Mouse (Mus musculus): ENCODE results near the gene Speer4c.
"Not testable (repeated sequence)": the region's sequence is repeated elsewhere in the genome, so short reads cannot be mapped to it uniquely, and the experiment has no call there.

Gene Speer4c

GRCm38 (mm10) chr5:15714171-15714570 lies at the start of gene Speer4c:
Speer4c (minus strand) TSS chr5:15714271.
- not testable (repeated sequence) for DNase-seq (ENCODE audit: low spot score in 2 of 2)

DNA sequence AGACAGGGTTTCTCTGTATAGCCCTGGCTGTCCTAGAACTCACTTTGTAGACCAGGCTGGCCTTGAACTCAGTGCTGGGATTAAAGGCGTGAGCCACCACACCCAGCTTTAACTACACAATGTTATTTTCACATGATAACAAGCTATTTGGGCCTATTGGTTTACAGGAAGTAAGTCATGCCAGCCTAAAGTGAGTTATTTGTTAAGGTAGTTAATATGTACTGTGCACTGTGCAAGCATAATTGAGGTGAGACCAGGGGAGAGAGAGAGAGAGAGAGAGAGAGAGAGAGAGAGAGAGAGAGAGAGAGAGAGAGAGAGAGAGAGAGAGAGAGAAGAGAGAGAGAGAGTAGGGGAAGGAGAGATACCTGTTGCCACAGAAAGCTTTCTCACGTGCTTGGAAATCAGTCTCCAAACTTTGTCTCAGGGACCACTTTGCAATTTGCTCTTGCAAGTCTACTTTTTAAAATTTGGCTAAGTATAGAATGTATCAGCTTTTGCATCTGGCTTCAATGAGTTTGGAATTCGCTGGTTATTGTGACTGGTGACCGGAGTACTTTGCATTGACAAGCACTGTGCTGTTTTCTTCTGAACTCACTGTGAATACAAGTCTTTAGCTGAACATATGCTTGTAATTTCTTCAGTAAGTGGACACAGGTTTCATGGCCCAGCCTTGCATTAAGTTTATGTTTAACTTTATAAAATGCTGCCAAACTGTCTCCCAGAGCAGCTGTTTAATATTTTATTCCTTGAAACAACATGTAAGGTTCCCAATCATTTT lies 33.6 kb upstream of the Speer4c start:
- DNase-seq (ENCODE audit: low spot score in 2 of 2) = no peak

GRCm38 (mm10) chr5:15734097-15734867 lies 20.2 kb upstream of the Speer4c start:
- no peak for DNase-seq (ENCODE audit: low spot score in 2 of 2)

GRCm38 (mm10) chr5:15702891-15703290 lies 11.2 kb downstream of the Speer4c start:
- not testable (repeated sequence) for DNase-seq (ENCODE audit: low spot score in 2 of 2)

GRCm38 (mm10) chr5:15697719-15698118 lies 16.4 kb downstream of the Speer4c start:
- not testable (repeated sequence) for DNase-seq (ENCODE audit: low spot score in 2 of 2)

DNA sequence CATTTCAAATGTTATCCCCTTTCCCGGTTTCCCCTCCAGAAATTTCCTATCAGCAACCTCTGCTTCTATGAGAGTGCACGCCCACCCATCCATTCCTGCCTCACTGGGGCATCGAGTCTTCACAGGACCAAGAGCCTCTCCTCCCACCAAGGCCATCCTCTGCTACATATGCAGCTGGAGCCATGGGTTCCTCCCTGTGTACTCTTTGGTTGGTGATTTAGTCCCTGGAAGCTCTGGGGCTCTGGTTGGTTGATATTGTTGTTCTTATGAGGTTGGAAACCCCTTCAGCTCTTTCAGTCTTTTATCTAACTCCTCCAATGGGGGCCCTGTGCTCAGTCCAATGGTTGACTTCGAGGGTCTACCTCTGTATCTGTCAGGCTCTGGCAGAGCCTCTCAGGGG lies 22.2 kb downstream of the Speer4c start:
- DNase-seq (ENCODE audit: low spot score in 2 of 2) = not testable (repeated sequence)

DNA sequence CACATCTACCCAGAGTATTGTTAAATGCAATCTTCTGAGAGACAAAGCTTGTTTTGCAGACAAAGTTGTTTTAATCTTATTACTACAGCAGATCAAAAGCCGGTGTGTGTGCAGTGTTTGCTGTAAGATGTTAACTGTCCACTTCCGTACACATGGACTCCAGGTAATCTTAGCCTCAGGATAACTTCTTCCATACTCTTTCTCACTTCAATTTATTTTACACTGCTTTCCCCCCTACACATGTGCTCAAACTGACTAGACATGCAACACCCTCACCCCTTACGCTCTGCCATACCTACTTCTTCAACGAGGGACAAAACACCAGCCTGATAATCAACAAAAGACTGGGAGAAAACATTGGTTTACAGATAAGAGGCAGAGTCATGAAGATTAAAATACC lies 23.2 kb downstream of the Speer4c start:
- DNase-seq (ENCODE audit: low spot score in 2 of 2) = not testable (repeated sequence)

DNA sequence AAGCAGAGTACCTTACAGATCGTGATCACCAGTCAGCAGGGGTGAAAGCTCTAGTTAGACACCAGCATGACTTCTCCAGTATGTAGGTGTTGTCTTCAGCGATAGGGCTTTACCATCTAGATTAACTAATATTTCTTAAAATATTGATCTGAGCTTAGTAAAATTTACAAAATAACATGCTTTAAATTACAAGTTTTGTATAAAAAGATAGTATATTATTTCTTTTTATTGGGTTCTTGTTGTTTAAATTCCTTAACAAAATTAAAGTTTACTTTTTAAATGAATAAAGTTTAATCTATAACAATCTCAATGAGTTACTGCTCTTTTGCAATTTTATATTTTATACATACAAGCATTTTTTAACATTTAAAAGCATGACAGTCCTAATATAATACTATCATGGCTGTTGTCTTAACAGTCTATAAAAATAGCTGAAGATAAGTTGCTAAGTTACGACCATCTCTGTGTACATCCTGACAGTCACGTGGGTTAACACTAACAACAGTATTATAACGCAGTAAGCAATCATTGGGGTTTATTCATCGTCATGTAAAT lies 24.3 kb downstream of the Speer4c start:
- not testable (repeated sequence) for DNase-seq (ENCODE audit: low spot score in 2 of 2)

DNA sequence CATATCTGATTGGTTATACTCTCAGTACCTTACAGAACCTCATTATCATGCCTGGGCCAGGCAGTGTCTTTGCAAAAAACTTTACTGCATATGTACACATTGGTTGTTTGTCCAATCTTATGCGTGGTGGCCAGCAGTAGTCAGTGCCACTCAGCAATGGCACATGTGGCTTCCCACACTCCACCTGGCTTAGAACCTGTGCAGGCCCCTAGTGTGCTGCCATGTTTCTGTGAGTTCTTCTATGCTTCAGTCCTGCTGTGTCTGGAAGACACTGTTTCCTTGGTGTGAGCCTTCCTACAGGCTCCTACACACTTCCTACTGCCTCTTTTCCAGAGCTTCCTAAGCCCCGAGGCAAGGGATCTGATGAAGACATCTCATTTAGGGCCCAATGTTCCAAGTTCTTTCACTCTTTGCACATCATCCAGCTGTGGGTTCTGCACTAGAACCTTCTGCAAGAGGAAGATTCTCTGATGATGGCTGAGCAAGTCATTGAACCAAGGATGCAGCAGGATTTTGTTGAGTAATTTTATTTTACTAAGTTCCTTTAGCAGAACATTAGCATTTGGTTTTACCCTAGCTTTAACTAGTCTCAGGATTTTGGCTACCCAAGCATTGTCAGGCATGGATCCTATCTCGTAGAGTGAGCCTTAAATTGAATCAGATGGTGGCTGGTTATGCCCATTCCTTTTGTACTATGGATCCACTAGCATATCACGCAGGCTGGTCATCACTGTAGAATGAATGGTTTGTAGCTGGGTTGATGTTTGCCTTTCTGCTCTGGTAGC lies 25.0 kb downstream of the Speer4c start:
- not testable (repeated sequence) for DNase-seq (ENCODE audit: low spot score in 2 of 2)

GRCm38 (mm10) chr5:15681301-15682035 lies 32.6 kb downstream of the Speer4c start:
- DNase-seq (ENCODE audit: low spot score in 2 of 2) = not testable (repeated sequence)

DNA sequence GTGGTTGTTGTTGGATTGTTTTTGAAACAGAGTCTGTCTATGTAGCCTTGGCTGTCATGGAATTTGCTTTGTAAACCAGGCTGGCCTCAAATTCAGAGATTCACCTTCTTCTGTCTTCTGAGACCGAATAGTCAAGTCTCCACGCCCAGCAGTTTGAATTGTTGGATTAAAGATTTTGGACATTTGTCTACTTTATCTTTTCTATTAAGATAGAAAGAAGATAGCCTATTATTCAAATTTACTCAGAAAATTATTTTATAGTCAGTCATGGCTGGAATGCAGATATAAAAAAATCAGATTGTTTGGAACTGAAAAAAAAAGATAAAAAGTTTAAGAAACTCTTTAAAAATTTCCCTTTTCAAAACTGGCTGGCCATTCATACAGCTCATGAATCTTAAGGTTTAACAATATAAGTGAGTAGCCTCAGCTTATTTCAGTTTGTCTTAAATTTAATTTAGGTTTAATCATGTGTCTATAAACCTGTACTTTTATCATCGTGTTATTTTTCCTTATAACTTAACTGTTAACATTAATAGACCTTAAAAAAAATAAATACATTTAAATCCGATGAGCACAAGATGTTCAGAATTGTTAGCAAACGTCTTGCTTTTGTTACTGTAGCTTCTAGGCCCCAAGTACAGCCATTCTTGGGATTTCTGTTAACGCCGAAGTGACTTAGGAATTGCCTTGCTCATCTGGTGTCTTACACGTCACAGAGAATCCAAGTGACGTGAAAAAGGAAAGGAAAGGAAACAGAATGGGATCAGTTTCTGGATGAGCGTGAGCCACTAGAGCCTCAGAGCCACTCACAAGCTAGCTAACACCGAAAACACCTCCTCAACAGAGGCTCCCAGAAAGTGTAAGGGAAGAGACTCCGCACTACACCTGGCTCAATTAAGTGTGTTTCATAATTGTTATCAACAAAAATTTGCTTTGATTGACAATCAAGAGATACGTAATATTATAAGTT lies 33.8 kb downstream of the Speer4c start:
- not testable (repeated sequence) for DNase-seq (ENCODE audit: low spot score in 2 of 2)

- not testable (repeated sequence) for DNase-seq (ENCODE audit: low spot score in 2 of 2)
Observed at GRCm38 (mm10) chr5:15678907-15679306, 35.2 kb downstream of the Speer4c start.

GRCm38 (mm10) chr5:15677750-15678149 lies 36.3 kb downstream of the Speer4c start:
- not testable (repeated sequence) for DNase-seq (ENCODE audit: low spot score in 2 of 2)

DNA sequence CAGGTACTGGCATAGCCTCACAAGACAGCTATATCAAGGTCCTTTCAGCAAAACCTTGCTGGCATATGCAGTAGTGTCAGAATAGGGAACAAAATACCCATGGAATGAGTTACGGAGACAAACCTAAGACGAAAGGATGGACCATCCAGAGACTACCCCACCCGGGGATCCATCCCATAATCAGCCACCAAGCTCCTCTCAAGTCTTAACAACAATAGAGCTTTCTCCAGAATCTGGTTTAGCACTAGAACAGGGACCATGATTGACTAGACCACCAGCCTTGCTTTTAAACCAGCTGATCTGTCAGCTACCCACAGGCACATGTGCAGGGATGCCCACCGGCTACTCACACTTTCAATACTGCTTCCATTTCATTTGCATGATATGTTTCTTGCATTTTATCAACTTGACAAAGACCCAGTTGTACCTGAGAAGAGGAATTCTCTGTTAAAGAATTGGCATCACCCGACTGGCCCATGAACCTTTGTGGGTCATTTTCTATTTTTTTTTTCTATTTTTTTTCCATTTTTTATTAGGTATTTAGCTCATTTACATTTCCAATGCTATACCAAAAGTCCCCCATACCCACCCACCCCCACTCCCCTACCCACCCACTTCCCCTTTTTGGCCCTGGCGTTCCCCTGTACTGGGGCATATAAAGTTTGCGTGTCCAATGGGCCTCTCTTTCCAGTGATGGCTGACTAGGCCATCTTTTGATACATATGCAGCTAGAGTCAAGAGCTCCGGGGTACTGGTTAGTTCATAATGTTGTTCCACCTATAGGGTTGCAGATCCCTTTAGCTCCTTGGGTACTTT lies 39.4 kb downstream of the Speer4c start:
- not testable (repeated sequence) for DNase-seq (ENCODE audit: low spot score in 2 of 2)

DNA sequence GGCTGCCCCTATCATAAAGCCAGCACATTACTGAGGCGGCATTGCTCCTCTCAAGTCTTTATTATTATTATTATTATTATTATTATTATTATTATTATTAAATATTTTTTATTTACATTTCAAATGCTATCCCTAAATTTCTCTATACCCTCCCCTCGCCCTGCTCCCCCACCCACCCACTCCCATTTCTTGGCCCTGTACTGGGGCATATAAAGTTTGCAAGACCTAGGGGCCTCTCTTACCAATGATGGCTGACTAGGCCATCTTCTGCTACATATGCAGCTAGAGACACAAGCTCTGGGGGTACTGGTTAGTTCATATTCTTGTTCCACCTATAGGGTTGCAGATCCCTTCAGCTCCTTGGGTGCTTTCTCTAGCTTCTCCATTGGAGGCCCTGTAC lies 40.1 kb downstream of the Speer4c start:
- DNase-seq (ENCODE audit: low spot score in 2 of 2) = not testable (repeated sequence)

DNA sequence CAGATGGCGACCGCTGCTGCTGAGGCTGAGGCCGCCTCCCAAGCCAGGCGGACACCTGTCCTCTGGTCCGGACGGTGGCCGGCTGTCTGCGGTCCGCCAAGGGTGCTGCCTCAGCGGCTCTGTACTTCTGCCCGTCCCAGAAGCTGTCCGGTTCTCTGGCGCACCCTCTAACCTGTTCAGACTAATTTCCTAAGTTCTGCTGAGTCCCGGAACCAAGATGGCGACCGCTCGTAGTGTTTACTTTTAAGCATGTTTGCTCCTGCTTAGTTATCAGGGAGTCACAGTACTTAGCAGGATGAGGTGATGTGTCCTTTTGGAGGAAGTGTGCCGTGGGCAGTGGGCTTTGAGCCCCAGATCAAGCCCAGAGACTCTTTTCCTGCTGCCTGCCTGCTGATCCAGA lies 43.3 kb downstream of the Speer4c start:
- not testable (repeated sequence) for DNase-seq (ENCODE audit: low spot score in 2 of 2)

GRCm38 (mm10) chr5:15663847-15664246 lies 50.2 kb downstream of the Speer4c start:
- DNase-seq (ENCODE audit: low spot score in 2 of 2) = not testable (repeated sequence)
